Mouse (Mus musculus): ENCODE results near the gene Crybb1.

GRCm38 (mm10) chr5:112237439-112237838 is 18.2 kb upstream of the Crybb1 start:
- TF ChIP-seq POLR2A (IDR thresholded peaks at IDR 0.05; ENCODE audit: low read depth, low read length): no peak
- no peak for TF ChIP-seq CTCF (IDR thresholded peaks at IDR 0.05; ENCODE audit: extremely low read depth, insufficient read depth, insufficient read length, insufficient replicate concordance)
